Mouse (Mus musculus) embryo, embryonic 11 days (tissue): ENCODE data around the gene Cxcr1.
"Not testable (repeated sequence)": the region's sequence is repeated elsewhere in the genome, so short reads cannot be mapped to it uniquely, and the experiment has no call there.

ENCODE experiments used
- DNase-seq: peaks from one replicate; pipeline ENCODE4 v3.0.0-alpha.2; 2015

Gene Cxcr1

DNA sequence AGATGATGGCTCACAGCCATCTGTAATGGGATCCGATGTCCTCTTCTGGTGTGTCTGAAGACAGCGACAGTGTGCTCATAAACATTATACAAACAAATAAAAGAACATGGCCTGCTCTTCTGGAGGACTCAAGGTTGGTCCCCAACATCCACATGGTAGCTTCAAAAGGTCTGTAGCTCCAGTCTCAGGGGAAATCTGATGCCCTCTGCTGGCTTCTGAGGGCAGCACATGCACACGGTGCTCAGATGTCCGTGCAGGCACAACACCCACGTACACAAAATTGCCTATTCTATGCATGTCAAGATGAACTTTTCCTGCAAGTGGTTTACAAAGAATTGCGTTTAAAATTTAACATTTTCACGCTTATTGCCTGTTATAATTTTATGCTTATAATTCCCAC, 1.5 kb upstream of the Cxcr1 start:
- peak; percentile 47 for DNase-seq

DNA sequence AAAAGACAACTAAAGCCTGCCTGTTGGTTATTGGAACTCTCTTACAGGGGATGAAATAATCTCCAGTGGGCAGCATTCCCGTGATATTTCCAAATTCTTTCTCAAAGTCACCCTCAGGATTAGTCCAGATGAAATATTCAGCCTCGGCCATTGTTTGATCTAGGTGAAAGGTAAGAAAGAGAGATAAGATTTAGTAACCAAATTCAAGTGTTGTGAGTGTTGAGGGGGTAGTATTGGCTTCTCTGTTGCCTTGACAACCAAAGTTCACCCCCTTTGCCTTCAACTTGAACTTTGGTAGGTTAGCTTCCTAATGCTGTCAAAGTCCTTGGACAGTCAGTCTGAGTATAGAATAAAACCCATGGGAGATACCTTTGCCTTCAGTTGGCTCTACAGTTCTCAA, 1.7 kb downstream of the Cxcr1 start:
- no peak for DNase-seq

DNA sequence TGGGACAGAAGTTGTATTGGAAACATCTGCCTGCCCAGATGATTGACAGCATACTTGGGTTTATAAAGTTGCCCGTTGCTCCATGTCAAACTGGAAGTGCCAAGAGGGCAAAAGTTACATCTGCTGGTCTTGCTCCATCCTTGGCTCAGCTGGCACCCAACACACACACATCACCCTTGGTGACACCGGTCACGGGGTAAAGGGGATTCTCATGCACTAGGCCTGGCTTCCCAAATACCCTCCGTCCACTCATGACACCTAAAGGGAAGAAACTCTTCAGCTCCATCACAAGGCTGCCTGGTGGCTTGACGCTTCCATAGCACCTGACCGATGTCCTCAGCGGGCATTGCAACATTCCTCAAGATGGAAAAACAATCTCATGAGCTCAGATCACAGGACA, 4.0 kb downstream of the Cxcr1 start:
- DNase-seq: no peak

DNA sequence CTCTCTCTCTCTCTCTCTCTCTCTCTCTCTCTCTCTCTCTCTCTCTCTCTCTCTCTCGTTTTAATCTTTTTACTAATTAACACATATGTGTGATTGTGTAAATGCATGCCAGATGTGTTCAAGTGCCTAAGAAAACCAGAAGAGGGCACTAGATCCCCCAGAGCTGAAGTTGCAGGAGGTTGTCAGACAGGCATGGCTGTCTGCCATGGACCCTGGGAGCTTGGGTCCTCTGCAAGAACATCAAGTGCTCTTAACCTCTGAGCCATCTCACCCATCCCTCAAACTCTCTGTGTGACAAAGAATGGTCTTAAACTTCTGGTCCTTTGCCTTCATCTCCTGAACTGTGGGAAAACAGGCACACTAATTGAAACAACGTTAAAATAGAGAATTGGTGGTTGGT, 11.4 kb downstream of the Cxcr1 start:
- DNase-seq: no peak

DNA sequence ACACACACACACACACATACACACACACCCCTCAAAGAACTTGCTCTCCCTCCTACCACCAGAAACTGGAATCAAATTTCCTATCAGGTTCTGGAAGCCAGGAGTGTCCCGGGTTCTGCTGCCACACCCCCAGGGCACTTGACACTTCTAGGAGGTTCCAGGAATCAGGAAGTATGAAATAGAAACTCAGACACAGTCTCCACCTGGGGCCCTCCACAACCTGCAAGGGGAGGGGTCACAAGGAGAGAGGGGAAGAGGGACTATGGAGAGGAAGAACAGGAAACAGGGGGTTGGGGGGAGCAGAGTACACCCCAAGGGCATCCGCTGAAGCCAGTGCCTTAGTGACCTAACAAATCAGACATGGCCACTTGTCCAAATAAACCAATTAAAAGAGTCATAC, 13.0 kb downstream of the Cxcr1 start:
- no peak for DNase-seq

DNA sequence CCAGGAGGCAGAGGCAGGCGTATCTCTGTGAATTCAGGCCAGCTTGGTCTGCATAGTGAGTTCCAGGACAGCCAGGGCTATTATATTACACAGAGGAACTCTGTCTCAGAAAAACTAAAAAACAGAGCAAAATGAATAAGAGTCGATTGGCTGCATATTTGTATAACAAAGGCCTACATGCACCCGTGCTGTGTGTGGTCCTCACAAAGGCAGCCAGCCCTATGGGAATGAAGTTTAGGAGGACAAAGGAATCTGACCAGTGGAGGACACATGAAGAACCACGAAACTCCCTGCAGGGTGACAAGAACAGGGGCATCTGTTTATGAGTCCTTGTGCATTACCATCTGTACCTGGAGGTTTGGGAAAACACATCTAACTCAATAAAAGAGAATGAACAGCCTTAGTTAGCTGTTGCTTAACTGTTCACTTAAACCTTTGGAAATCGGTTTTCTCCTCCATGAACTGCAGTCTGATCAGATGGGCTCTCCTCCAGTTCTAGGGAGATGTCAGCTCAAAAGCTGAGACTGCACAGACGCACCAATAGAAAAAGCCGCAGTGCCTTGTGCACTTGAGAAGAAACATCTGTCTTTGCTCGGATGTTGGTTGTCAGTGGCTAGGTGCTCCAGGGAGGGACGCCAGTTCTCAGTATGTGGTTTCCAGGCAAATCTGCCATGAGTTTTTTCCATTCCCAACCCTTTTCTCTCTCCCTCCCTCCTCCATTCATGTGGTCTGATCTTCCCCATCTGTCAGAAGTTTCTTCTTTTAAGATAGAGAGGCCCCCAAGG, 14.6 kb downstream of the Cxcr1 start:
- peak; percentile 33 for DNase-seq

DNA sequence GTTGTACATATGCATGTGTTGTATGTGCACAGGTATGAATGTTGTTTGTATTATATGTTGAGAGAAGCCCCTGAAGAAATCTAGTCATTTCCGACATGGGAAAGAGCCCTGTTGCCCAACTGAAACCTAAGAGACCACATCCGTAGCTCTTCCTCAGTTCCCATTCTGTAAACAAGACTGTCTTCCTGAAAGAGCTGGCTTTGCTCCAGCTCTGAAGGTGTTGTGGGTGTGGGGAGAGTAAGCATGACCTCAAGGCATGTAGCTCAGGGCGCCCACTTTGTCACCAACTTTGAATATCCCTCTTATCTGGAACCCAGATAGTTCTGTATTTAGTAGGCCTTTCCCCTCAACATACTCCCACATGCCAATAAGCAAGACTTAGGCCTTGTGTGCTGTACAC, 15.8 kb downstream of the Cxcr1 start:
- no peak for DNase-seq

DNA sequence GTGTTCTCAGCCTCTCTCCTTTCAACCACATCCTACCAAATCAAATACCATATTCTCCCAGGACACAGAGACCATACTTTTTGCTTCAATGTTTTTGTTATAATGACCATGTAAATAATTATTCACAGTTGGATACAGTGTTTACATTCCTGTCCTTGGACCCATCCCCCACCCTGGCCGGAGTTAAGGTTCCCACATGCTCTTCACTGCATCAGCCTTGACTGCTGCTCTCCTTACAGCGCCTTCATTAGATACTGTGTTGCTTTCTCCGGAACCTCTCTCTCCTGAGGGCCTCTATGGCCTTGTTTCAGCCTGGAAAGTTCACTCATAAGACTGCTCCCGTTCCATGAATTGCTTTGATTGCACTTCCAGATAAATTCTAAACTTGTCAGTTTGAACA, 18.7 kb downstream of the Cxcr1 start:
- DNase-seq: no peak

DNA sequence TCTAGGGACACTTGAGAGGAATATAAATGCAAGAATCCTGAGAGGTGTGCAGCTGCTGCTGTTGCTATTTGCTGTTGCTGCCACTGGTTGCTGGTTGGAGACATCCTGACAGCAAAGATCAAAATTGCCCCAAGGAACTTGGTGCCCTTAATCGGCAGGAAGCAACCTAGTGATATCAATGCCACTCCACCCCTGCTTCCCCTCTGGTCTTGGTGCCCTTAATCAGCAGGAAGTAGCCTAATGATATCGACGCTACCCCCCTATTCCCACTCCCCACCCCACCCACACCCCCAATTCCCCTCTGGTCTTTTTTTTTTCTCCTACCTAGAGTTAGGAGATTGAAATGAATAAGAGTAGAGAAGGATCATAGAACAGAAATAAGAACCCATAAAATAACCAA, 21.7 kb downstream of the Cxcr1 start:
- DNase-seq: no peak

DNA sequence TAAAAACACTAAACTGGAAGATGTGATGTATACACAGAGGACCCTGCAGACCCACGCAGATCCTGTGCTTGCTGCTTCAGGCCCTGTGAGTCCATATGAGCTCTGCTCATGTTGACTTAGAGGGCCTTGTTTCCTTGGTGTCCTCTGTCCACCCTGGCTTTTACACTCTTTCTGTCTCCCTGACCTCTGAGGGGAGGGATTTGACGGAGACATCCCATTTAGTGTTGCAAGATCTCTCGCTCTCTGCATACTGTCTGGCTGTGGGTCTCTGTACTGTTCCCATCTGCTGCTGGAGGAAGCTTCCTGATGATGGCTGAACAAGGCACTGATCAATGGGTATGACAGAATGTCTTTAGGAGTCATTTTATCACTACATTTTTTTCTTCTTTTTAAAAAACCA, 24.7 kb downstream of the Cxcr1 start:
- no peak for DNase-seq

DNA sequence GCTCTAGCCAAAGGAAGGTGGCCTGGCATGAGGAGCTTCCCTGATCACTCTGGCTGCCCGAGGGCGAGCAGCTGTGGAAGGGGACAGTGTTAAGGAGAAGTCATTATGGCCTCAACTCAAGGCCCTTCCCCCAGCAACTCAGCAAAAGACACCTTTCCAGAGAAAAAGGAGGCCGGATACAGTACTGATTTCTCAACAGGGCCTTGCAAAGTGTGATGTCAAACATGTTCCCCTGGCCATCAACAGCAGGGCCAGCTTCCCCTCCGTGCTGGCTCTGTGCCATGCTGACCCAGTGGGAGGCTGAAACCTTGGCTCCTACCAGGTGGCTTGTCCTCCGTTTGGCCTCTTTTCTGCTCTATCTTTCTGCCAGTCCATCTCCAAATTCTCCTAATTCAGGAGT, 27.3 kb downstream of the Cxcr1 start:
- DNase-seq: no peak

DNA sequence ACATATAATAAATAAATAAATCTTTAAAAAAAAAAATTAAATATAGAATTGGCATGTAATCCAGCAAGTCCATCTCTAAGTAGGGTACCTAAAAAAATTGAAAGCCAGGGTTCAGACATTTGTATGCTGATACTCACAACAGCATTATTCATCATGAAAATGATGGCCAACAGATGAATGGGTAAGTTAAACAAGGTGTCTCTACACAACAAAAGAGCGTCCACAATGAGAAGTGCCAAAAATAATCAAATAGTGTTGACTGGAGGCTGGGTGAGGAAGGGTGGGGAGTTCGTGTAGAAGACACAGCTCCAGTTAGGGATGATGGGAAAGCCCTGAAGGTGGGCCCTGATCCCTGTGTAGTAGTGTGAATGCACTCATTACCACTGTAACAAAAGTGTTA, 34.4 kb downstream of the Cxcr1 start:
- no peak for DNase-seq

DNA sequence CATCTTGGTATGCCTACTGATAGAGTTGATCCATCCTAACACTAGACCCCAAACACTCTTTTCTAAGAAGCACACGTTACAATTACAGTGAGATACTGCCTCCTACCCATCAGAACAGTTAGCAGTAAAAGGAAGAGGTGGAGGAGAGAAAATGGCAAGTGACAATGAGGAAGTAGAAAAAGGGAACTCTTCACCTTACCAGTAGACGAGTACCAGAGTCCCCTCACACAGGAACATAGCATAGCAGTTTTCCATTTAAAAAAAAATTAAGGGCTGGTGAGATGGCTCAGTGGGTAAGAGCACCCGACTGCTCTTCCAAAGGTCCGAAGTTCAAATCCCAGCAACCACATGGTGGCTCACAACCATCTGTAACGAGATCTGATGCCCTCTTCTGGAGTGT, 34.8 kb downstream of the Cxcr1 start:
- not testable (repeated sequence) for DNase-seq

DNA sequence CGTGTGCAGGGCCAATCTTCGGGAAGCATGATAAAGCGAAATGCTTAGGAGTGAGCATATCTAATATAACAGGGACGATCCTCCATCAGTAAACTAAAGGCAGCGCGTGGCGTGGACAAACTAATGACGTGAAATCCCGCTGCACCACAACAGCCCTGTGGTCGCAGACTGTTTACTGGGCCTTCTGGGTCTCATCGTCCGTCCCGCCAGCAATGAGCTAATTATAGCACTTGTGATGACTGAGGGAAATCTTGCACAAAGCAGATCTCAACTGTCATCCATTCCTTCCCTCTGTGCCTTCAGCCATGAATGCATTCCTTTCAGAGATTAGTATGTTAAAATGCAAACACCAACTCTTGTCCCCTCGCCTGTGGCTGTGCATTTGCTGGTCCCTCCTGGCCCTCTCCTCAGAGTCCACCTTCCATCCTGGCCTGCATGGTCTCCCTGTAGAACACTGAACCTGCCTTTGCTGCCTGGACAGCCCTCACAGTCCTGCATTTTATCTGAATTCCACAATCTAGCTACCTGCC, 38.0 kb downstream of the Cxcr1 start:
- no peak for DNase-seq

DNA sequence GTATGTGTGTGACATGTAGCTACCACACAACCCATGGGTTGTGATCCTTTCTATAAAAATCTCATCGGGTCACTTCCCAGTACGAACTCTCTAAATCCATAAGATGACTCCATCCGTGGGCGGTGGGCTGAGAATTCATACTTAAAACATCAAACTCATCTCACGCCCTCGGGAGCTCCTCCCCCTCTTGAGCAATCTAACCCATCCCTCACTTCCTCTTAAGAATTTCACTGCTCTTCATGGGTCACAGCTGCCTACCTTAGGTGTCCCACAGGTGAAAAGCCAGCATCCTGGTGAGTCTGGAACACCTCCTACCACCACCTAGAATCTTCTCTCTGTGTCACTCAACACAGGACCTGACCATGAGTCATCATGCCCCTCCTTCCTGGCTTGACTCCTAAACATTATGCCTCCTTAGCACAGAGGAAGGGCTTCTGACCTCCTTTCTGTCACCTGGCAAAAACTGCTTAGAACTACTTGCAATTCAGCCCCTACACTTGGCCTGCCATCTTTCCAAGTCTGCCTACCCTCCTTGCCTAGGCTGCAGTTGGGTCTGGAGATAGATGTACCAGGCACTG, 38.9 kb downstream of the Cxcr1 start:
- no peak for DNase-seq

DNA sequence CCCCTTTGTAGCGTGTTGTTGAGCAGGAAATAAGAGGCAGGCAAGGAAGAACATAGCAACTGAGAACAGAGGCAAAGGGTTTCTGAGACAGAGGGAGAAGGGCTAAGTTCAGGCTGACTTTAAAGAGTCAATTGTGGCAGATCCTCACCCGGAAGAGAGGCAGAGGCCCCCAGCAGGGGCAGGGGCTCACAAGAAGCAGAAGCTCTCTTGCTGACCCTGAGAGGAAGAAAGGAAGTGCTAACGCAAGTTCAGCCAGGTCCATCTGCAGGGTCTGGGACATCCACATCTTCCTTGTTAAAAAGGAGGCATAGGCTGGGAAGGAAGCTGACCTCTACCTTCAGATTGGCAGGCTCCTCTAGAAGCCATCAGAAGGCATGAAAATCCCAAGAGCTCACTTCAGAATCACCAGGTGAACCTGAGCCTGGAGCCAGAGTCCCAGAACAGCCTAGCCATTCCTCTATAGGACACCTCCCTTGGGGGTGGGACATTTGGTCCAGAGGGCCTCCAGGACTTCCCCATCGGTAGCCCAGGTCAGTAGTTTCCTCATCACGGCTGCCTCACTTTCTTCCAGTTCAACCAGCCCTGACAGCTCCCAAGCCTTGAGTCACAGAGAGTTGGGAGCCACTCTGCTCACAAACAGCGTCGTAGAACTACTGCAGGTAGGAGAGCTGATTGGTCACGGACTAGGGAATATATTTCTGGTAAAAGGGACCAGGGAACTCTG, 40.8 kb downstream of the Cxcr1 start, which contains the start of gene Cxcr2:
TSS of gene Cxcr2 (plus strand) at position 529 of the 724 bp plus-strand sequence.
- DNase-seq: no peak

DNA sequence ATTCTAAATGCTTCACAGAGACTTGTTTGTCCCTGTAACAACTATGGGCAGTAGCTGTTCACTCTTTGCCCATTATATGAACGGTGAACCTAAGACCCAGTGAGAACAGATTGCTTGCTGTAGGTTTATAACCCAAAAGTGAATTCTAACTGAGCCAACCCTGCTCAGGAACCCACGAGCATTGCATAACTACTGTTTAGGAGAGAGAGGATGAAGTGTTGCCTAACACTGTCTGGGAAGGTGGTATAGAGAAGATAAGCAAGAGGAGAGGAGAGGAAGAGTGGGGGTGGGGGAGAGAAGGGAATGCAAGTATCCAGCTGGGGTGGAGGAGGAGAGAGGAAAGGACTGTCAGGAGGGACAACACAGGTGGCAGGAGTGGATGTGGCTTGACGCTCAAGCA, 43.3 kb downstream of the Cxcr1 start:
- no peak for DNase-seq

DNA sequence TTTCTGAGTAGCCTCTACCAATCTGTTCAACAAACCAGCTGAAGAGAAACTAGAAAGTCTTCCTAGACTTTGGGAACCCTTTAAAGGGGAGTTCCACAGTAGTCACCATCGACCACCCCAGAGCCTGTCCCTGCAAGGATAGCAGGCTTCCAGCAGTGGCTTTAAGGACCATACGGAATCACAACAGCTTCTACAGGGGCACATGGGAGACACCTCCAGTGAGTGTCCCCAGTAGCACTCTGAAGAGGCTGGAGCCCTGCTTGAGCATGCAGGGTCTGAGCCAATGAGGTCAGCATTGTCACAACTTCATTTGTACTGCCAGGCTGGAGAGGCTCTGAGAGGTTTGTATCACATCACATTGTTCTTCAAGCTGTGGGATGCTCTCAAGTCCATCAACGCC, 44.3 kb downstream of the Cxcr1 start:
- DNase-seq: no peak

DNA sequence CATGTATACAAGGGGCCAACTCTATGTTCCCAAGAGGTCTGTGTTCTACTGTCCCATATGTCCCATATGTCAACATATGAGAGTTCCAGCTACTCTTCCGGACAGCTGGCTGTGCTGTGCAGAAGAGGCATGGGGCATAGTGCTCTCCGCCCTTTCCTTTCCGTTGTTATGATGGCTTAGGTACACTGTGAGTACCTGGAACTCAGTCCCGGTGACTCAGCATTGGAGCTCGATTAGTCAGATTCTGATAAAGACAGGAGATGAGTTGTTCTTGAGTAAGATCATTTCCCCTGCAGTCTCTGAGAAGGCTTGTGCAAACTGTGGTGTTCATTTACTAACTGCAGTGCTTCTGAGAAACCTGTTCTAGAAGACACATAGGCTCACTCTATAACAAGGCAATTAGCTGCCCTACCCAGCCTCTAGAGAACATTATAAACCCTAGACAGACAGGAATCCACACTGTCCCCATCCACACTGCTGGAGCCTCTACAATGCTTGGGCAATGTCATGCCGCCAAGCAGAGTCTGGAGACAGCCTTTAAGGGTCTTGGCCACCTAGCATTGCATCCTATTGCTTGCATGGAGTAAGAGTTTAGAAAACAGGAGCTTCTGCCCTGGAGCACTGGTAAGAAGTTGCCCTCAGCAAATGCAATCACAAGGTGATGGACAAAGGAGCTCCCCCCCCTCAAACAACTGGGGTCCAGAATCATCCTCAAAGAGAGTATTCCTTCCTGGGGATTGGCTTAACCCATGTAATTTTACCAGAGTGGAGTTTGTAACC, 45.1 kb downstream of the Cxcr1 start:
- DNase-seq: no peak
